Mouse (Mus musculus) G1E (cell line): ENCODE results near the gene Creb5. TPM values are rescaled to one million over a fixed set of nuclear protein-coding genes. Genes with fewer than 3 reads are reported as not detected.

Experiments
- ATAC-seq: 2 replicates; pipeline ENCODE4 v1.8.0; 2016; ENCODE audit warnings: mild to moderate bottlenecking; ENCODE audit not compliant: insufficient number of reproducible peaks, poor library complexity, low FRiP score, severe bottlenecking; ENCODE audit errors: extremely low read depth
- DNase-seq: peaks from one replicate; pipeline ENCODE4 v3.0.0; 2012; ENCODE audit warnings: low spot score
- H3K27me3 ChIP-seq: 2 replicates; pipeline ENCODE4 v1.6.1; 2012; ENCODE audit warnings: mild to moderate bottlenecking, low read length, inconsistent platforms; ENCODE audit not compliant: insufficient read depth
- H3K36me3 ChIP-seq: replicated peaks from 2 replicates; pipeline ENCODE3; 2012; ENCODE audit warnings: mild to moderate bottlenecking, inconsistent platforms
- H3K4me1 ChIP-seq: 2 replicates; pipeline ENCODE4 v1.6.1; 2012; ENCODE audit warnings: low read depth, low read length, inconsistent platforms, mixed read lengths; ENCODE audit not compliant: insufficient read depth
- H3K4me3 ChIP-seq: 2 replicates; pipeline ENCODE4 v1.5.1; 2012; ENCODE audit warnings: low read depth, mild to moderate bottlenecking, inconsistent platforms, low read length, moderate library complexity, mixed read lengths
- H3K9me3 ChIP-seq: replicated peaks from 2 replicates; pipeline ENCODE4 v1.6.1; 2012; ENCODE audit warnings: inconsistent platforms
- CTCF ChIP-seq: IDR thresholded peaks from 2 replicates; pipeline ENCODE4 v1.5.1; 2012; ENCODE audit warnings: low read depth, low read length, inconsistent platforms, mixed read lengths
- GATA1 ChIP-seq: IDR thresholded peaks from 2 replicates; pipeline ENCODE4 v1.6.1; 2012; ENCODE audit warnings: borderline replicate concordance, low read length, inconsistent platforms, mixed read lengths
- GATA2 ChIP-seq: IDR thresholded peaks from 2 replicates; pipeline ENCODE4 v1.6.1; 2012; ENCODE audit warnings: low read depth, low read length, inconsistent platforms, borderline replicate concordance
- POLR2AphosphoS5 ChIP-seq: IDR thresholded peaks from 2 replicates; pipeline ENCODE4 v1.6.1; 2012; ENCODE audit warnings: low read depth, low read length, inconsistent platforms; ENCODE audit not compliant: insufficient replicate concordance
- TAL1 ChIP-seq: conservative IDR thresholded peaks from 2 replicates; pipeline ENCODE4 v1.6.1; 2012; ENCODE audit warnings: low read depth, low read length, inconsistent platforms, mixed read lengths
- polyA plus RNA-seq: library from polyadenylated mRNA; stranded (reverse); fragments of >175 nt; gene quantifications from 2 replicates; pipeline ENCODE4 v1.2.3, GENCODE M21; 2012
- total RNA-seq, 2 experiments: library from RNA; stranded (forward) in 1 of 2; stranded (reverse) in 1 of 2; fragments of 200-1000 nt in 1 of 2; fragments of >200 nt in 1 of 2; fragmentation: Nextera tagmentation in 1 of 2; gene quantifications; 2 replicates each; pipeline ENCODE4 v1.2.3; 2014 to 2017

Gene Creb5
- total and polyA plus RNA-seq, 3 experiments: 0.44 TPM; not detected in 2

GRCm38 (mm10) chr6:53308684-53309083 lies 21.6 kb downstream of the Creb5 start:
- Histone ChIP-seq H3K36me3 (no peaks in the 10 kb centered on the region), H3K4me3 (no peak overlapping the region), H3K27me3 (no peaks in the 10 kb centered on the region), H3K4me1 (no peaks in the 10 kb centered on the region), H3K9me3 (peaks cover 23% of the 10 kb centered on the region)
- ATAC-seq: no peak
- DNase-seq: no peak
- TF ChIP-seq CTCF (no peak), POLR2AphosphoS5 (no peak), GATA2 (no peak), TAL1 (no peak), GATA1 (no peak)

- Histone ChIP-seq H3K36me3 (no peaks in the 10 kb centered on the region), H3K4me3 (no peak overlapping the region), H3K9me3 (peaks cover 15% of the 10 kb centered on the region), H3K4me1 (no peaks in the 10 kb centered on the region), H3K27me3 (no peaks in the 10 kb centered on the region)
- no peak for DNase-seq
- TF ChIP-seq POLR2AphosphoS5 (no peak), TAL1 (no peak), CTCF (no peak)
- ATAC-seq: no peak
These were observed 26.5 kb downstream of the Creb5 start for GRCm38 (mm10) chr6:53313604-53314003.

GRCm38 (mm10) chr6:53314126-53314525 lies 27.1 kb downstream of the Creb5 start:
- TF ChIP-seq GATA1: no peak
- no peak for TF ChIP-seq POLR2AphosphoS5
- no peak for TF ChIP-seq TAL1
- TF ChIP-seq GATA2: no peak
- TF ChIP-seq CTCF: no peak
- Histone ChIP-seq H3K27me3 (no peaks in the 10 kb centered on the region), H3K36me3 (no peaks in the 10 kb centered on the region), H3K4me3 (no peak overlapping the region), H3K9me3 (peaks cover 16% of the 10 kb centered on the region), H3K4me1 (no peaks in the 10 kb centered on the region)
- ATAC-seq: no peak
- no peak for DNase-seq

- H3K36me3 ChIP-seq: no peaks in the 10 kb centered on the region
- no peaks in the 10 kb centered on the region for H3K27me3 ChIP-seq
- no peak for ATAC-seq
- H3K4me1 ChIP-seq: no peaks in the 10 kb centered on the region
- H3K4me3 ChIP-seq: no peak overlapping the region
- DNase-seq: no peak
- TF ChIP-seq POLR2AphosphoS5: no peak
- no peak for TF ChIP-seq TAL1
- no peak for TF ChIP-seq GATA1
- TF ChIP-seq CTCF: no peak
- TF ChIP-seq GATA2: no peak
- H3K9me3 ChIP-seq: peaks cover 49% of the 10 kb centered on the region
These were observed 32.7 kb downstream of the Creb5 start for GRCm38 (mm10) chr6:53319543-53320325.

GRCm38 (mm10) chr6:53337398-53337797 lies 50.3 kb downstream of the Creb5 start:
- H3K9me3 ChIP-seq: peaks cover 48% of the 10 kb centered on the region
- DNase-seq (no peak), ATAC-seq (no peak)
- H3K4me1 ChIP-seq: no peaks in the 10 kb centered on the region
- no peaks in the 10 kb centered on the region for H3K27me3 ChIP-seq
- no peak for TF ChIP-seq POLR2AphosphoS5
- no peak for TF ChIP-seq CTCF
- TF ChIP-seq TAL1: no peak
- no peak for TF ChIP-seq GATA2
- TF ChIP-seq GATA1: no peak
- no peaks in the 10 kb centered on the region for H3K36me3 ChIP-seq
- H3K4me3 ChIP-seq: no peak overlapping the region

GRCm38 (mm10) chr6:53352311-53352960 lies 65.4 kb downstream of the Creb5 start:
- H3K9me3 ChIP-seq: peaks cover 54% of the 10 kb centered on the region
- no peak for DNase-seq
- no peak for ATAC-seq
- no peak for TF ChIP-seq GATA2
- no peak for TF ChIP-seq CTCF
- TF ChIP-seq POLR2AphosphoS5: no peak
- TF ChIP-seq TAL1: no peak
- TF ChIP-seq GATA1: no peak
- H3K36me3 ChIP-seq: no peaks in the 10 kb centered on the region
- no peaks in the 10 kb centered on the region for H3K27me3 ChIP-seq
- no peaks in the 10 kb centered on the region for H3K4me1 ChIP-seq
- H3K4me3 ChIP-seq: no peak overlapping the region
